Mouse (Mus musculus) embryonic facial prominence, embryonic 11.5 days (tissue): ENCODE measurements at regions not wholly inside any gene's neighbourhood (a gene's known extent, or its start where the extent isn't known, plus 50 kb on each side); places are given as distances from the start of the nearest gene placed in this dataset.
A peak's percentile ranks its signal among the peaks of the same experiment; 100 is the strongest.

Source experiments
- ATAC-seq: fragments of 200-750 bp; cut with Nextera tagmentation; replicated peaks from 2 replicates; pipeline ENCODE4 v1.8.0; 2017; ENCODE audit warnings: low read depth; ENCODE audit not compliant: insufficient number of reproducible peaks, low FRiP score, low TSS enrichment
- DNase-seq: peaks from one replicate; pipeline ENCODE4 v3.0.0-alpha.2; 2015; ENCODE audit warnings: low spot score
- H3K27ac ChIP-seq: fragments of 300-500 bp; sonication (generic); replicated peaks from 2 replicates; pipeline ENCODE4 v1.5.1; 2014; ENCODE audit warnings: mild to moderate bottlenecking, low read depth, low read length, control low read depth
- H3K27me3 ChIP-seq: fragments of 300-500 bp; sonication (generic); 2 replicates; pipeline ENCODE4 v1.6.1; 2014; ENCODE audit warnings: mild to moderate bottlenecking, low read length, moderate library complexity, mixed read lengths; ENCODE audit not compliant: control insufficient read depth, insufficient read depth
- H3K36me3 ChIP-seq: fragments of 300-500 bp; sonication (generic); replicated peaks from 2 replicates; pipeline ENCODE4 v1.6.1; 2014; ENCODE audit warnings: low read depth, mild to moderate bottlenecking, low read length, moderate library complexity, mixed read lengths; ENCODE audit not compliant: control insufficient read depth, insufficient read depth
- H3K4me1 ChIP-seq: fragments of 300-500 bp; sonication (generic); 2 replicates; pipeline ENCODE4 v1.6.1; 2014; ENCODE audit warnings: low read length, mixed read lengths; ENCODE audit not compliant: control insufficient read depth, insufficient read depth
- H3K4me2 ChIP-seq: fragments of 300-500 bp; sonication (generic); 2 replicates; pipeline ENCODE4 v1.6.1; 2014; ENCODE audit warnings: low read depth, mild to moderate bottlenecking, control low read depth, low read length, moderate library complexity
- H3K4me3 ChIP-seq: fragments of 300-500 bp; sonication (generic); 2 replicates; pipeline ENCODE4 v1.5.1; 2014; ENCODE audit warnings: low read depth, low read length, control low read depth
- H3K9ac ChIP-seq: fragments of 300-500 bp; sonication (generic); replicated peaks from 2 replicates; pipeline ENCODE4 v1.6.1; 2014; ENCODE audit warnings: mild to moderate bottlenecking, control low read depth, low read length
- H3K9me3 ChIP-seq: fragments of 300-500 bp; sonication (generic); replicated peaks from 2 replicates; pipeline ENCODE4 v1.6.1; 2016; ENCODE audit warnings: mild to moderate bottlenecking, low read length, inconsistent platforms, mixed read lengths; ENCODE audit not compliant: control insufficient read depth
- WGBS: fragments of 180-500 bp; shearing (Covaris S2); extraction: QIAGEN DNeasy Blood & Tissue Kit; methylation state at CpG from one replicate; pipeline ENCODE4 v1.1.7; 2014; 5-methylcytosine and 5-hydroxymethylcytosine counted together

GRCm38 (mm10) chr9:52244081-52244480, 75.7 kb upstream of the Zc3h12c start:
- no peak overlapping the region for H3K4me3 ChIP-seq
- no peaks in the 10 kb centered on the region for H3K36me3 ChIP-seq
- no peak overlapping the region for H3K9ac ChIP-seq
- H3K9me3 ChIP-seq: no peaks in the 10 kb centered on the region
- DNase-seq (no peak), ATAC-seq (no peak)
- H3K27ac ChIP-seq: no peak overlapping the region
- no peak overlapping the region for H3K4me2 ChIP-seq
- no peaks in the 10 kb centered on the region for H3K27me3 ChIP-seq
- 69% methylated on average over 12 of the region's 12 CpGs for WGBS
- H3K4me1 ChIP-seq: no peaks in the 10 kb centered on the region

- H3K4me2 ChIP-seq: no peak overlapping the region
- H3K4me1 ChIP-seq: no peaks in the 10 kb centered on the region
- H3K9me3 ChIP-seq: no peaks in the 10 kb centered on the region
- H3K36me3 ChIP-seq: no peaks in the 10 kb centered on the region
- 91% methylated on average over 2 of the region's 2 CpGs for WGBS
- no peak overlapping the region for H3K27ac ChIP-seq
- ATAC-seq (no peak), DNase-seq (no peak)
- H3K9ac ChIP-seq: no peak overlapping the region
- H3K4me3 ChIP-seq: no peak overlapping the region
- no peaks in the 10 kb centered on the region for H3K27me3 ChIP-seq
Measured at GRCm38 (mm10) chr9:52243032-52243431, 74.7 kb upstream of the Zc3h12c start.

GRCm38 (mm10) chr9:52241577-52241976, 73.2 kb upstream of the Zc3h12c start:
- Histone ChIP-seq H3K4me2 (no peak overlapping the region), H3K4me1 (no peaks in the 10 kb centered on the region), H3K9me3 (no peaks in the 10 kb centered on the region), H3K36me3 (no peaks in the 10 kb centered on the region), H3K27ac (no peak overlapping the region), H3K4me3 (no peak overlapping the region), H3K27me3 (no peaks in the 10 kb centered on the region), H3K9ac (no peak overlapping the region)
- no peak for ATAC-seq
- DNase-seq: no peak
- WGBS: 86% methylated on average over 4 of the region's 4 CpGs

DNA sequence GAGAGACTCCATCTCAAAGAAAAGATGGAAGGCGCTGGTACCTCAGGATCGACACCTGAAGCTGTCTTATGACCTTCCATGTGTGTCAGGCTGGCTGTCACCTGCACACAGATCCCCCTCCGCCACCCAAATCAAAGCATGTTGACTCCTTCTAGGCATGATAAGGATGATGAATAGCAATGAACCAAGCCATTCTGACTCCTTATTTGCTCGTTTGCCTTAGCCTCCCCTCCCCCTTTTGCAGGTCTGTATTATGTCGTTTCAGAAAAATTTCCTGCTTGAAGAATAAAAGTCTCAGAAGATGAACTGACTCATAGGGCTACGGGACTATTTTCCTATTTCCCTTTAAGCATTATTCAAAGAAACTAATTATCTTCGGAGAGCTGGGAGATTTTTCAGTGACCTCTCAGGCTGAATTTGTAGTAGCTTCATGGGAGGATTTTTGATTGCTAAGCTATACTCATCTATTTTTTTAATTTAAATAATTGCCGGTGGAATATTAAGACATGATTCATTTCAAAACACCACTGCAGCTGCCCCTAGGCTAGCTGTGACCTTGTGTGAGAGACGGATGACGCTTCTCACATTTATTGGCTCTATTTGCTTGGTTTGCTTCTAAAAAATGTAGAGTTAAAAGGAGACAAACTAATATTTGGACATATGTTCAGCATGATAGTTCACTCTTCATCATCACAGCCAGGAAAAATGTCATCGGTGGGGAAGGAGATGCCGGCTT, 72.4 kb upstream of the Zc3h12c start:
- no peak for DNase-seq
- WGBS: 75% methylated on average over 12 of the region's 12 CpGs
- H3K9me3 ChIP-seq: no peaks in the 10 kb centered on the region

DNA sequence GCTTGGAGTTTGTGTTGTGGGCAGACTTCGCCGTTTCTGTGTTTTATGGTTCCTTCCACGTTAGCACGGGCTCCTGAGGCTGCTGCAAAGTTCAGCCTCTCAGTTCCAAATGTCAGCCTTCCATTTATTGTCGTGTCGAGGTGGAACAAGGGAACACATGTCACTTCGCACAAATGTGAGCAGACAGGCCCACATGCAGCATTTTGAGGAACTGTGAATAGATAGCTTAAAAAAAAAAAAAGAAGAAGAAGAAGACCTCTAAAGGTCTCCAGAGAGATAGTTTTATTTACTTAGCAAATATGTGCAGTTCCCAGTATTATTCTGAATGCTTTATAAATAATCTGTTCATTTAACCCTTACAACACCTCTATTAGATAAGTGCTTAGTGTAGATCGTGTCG, 66.4 kb upstream of the Zc3h12c start:
- Histone ChIP-seq H3K9me3 (no peaks in the 10 kb centered on the region), H3K4me2 (no peak overlapping the region), H3K4me3 (no peak overlapping the region), H3K36me3 (no peaks in the 10 kb centered on the region), H3K27ac (no peak overlapping the region), H3K27me3 (no peaks in the 10 kb centered on the region), H3K9ac (no peak overlapping the region), H3K4me1 (no peaks in the 10 kb centered on the region)
- 86% methylated on average over 9 of the region's 9 CpGs for WGBS
- no peak for ATAC-seq
- no peak for DNase-seq

More for the DNA sequence above, 72.4 kb upstream of the Zc3h12c start:
- no peak overlapping the region for H3K27ac ChIP-seq
- no peak overlapping the region for H3K4me2 ChIP-seq
- no peak overlapping the region for H3K4me3 ChIP-seq
- H3K9ac ChIP-seq: no peak overlapping the region
- H3K27me3 ChIP-seq: no peaks in the 10 kb centered on the region
- no peak for ATAC-seq
- no peaks in the 10 kb centered on the region for H3K4me1 ChIP-seq
- no peaks in the 10 kb centered on the region for H3K36me3 ChIP-seq

GRCm38 (mm10) chr9:52229589-52229988, 61.2 kb upstream of the Zc3h12c start:
- Histone ChIP-seq H3K9ac (no peak overlapping the region), H3K4me3 (no peak overlapping the region), H3K4me2 (no peak overlapping the region), H3K27me3 (no peaks in the 10 kb centered on the region), H3K36me3 (no peaks in the 10 kb centered on the region), H3K9me3 (no peaks in the 10 kb centered on the region), H3K4me1 (no peaks in the 10 kb centered on the region), H3K27ac (no peak overlapping the region)
- 86% methylated on average over 9 of the region's 9 CpGs for WGBS
- ATAC-seq: no peak
- no peak for DNase-seq

GRCm38 (mm10) chr9:52225646-52226045, 57.3 kb upstream of the Zc3h12c start:
- Histone ChIP-seq H3K9ac (no peak overlapping the region), H3K4me3 (no peak overlapping the region), H3K4me1 (no peaks in the 10 kb centered on the region), H3K36me3 (no peaks in the 10 kb centered on the region), H3K9me3 (no peaks in the 10 kb centered on the region), H3K4me2 (no peak overlapping the region), H3K27ac (no peak overlapping the region), H3K27me3 (no peaks in the 10 kb centered on the region)
- no peak for ATAC-seq
- WGBS: 31% methylated on average over 3 of the region's 3 CpGs
- no peak for DNase-seq

- Histone ChIP-seq H3K4me2 (no peak overlapping the region), H3K4me3 (no peak overlapping the region), H3K9me3 (no peaks in the 10 kb centered on the region), H3K9ac (peak overlapping the region; percentile 4; the same call in 1 of the 2 replicates), H3K27me3 (no peaks in the 10 kb centered on the region), H3K4me1 (no peaks in the 10 kb centered on the region), H3K27ac (no peak overlapping the region), H3K36me3 (no peaks in the 10 kb centered on the region)
- DNase-seq (peak; percentile 34), ATAC-seq (no peak; the same call in 1 of the 2 replicates)
- 24% methylated on average over 7 of the region's 7 CpGs for WGBS
Measured at GRCm38 (mm10) chr9:52223509-52224113, 55.2 kb upstream of the Zc3h12c start.
